ENCODE assay signal across 17 mouse cellular contexts in genomic region chr2:30436809-30437208, GRCm38 (mm10). TPM values are rescaled to one million over a fixed set of nuclear protein-coding genes. Genes with fewer than 3 reads are reported as not detected.
DNase-seq lines count a peak whose midpoint lies in the region; ATAC-seq and TF ChIP-seq lines count a peak whose summit lies in the region.
"Had no signal": no experiment of that assay in that cellular context is flagged by ENCODE, and none has a peak within 500 bp of the region (broad histone marks: within the 10 kb centered on the region; RNA-seq: fewer than 3 reads in every experiment).

No protein-coding gene starts in this region.

- H3K4me2 ChIP-seq in hindbrain, embryonic 13.5 days: no peak overlapping the region
- no peak overlapping the region for H3K4me2 ChIP-seq in lung, embryonic 14.5 days
- no peak overlapping the region for H3K4me2 ChIP-seq in midbrain, postnatal 0 days (ENCODE audit: low read depth, low read length, poor library complexity, severe bottlenecking)
- H3K4me2 ChIP-seq in midbrain, embryonic 15.5 days: no peak overlapping the region
- H3K4me2 ChIP-seq: embryonic facial prominence, embryonic 13.5 days; embryonic facial prominence, embryonic 15.5 days; forebrain, embryonic 12.5 days had no signal

- no peak for DNase-seq in hindbrain, embryonic 10.5 days (ENCODE audit: low spot score)
- no peak for DNase-seq in lung, embryonic 14.5 days
- no peak for DNase-seq in lung, adult 18-20 months
- no peak for DNase-seq in midbrain, postnatal 0 days (ENCODE audit: low spot score)
- DNase-seq: cerebellum, adult 11 months; cerebellum, adult 8-10 months; cerebellum, adult 9-11 months; cerebellum, postnatal 36 days; embryo, embryonic 11 days had no signal

- H3K4me3 ChIP-seq in hindbrain, embryonic 13.5 days: no peak overlapping the region
- no peak overlapping the region for H3K4me3 ChIP-seq in hindbrain, embryonic 10.5 days
- H3K4me3 ChIP-seq in lung, embryonic 14.5 days (ENCODE audit: low read depth, low read length): no peak overlapping the region
- no peak overlapping the region for H3K4me3 ChIP-seq in midbrain, postnatal 0 days (ENCODE audit: low read depth, low read length)
- no peak overlapping the region for H3K4me3 ChIP-seq in midbrain, embryonic 15.5 days
- H3K4me3 ChIP-seq: embryonic facial prominence, embryonic 13.5 days; embryonic facial prominence, embryonic 15.5 days; erythroblast, embryonic 14.5 days; forebrain, embryonic 10.5 days; forebrain, embryonic 12.5 days had no signal

- 0 out of 2 replicates have a peak overlapping the region, but pooled peaks have one; percentile 35 for H3K9ac ChIP-seq in hindbrain, embryonic 13.5 days
- no peak overlapping the region for H3K9ac ChIP-seq in lung, embryonic 14.5 days
- no peak overlapping the region for H3K9ac ChIP-seq in midbrain, postnatal 0 days (replicated peaks; ENCODE audit: low read length, poor library complexity, severe bottlenecking)
- H3K9ac ChIP-seq in midbrain, embryonic 15.5 days: no peak overlapping the region
- H3K9ac ChIP-seq: embryonic facial prominence, embryonic 13.5 days; embryonic facial prominence, embryonic 15.5 days; forebrain, embryonic 12.5 days had no signal

- ATAC-seq in hindbrain, embryonic 13.5 days (ENCODE audit: low FRiP score): no peak
- ATAC-seq in lung, embryonic 14.5 days (ENCODE audit: insufficient read depth): no peak
- no peak for ATAC-seq in midbrain, postnatal 0 days (ENCODE audit: low FRiP score)
- no peak for ATAC-seq in midbrain, embryonic 15.5 days (replicated peaks)

- 0 out of 2 replicates have a peak, but pooled peaks have one; percentile 1 for TF ChIP-seq CTCF in lung, embryonic 14.5 days (IDR thresholded peaks at IDR 0.05; ENCODE audit: low read depth)
- 0 out of 2 replicates have a peak, but pooled peaks have one; percentile 16 for TF ChIP-seq CTCF in midbrain, postnatal 0 days (IDR thresholded peaks at IDR 0.05)

- H3K4me1 ChIP-seq in hindbrain, embryonic 13.5 days (replicated peaks): peaks cover 22% of the 10 kb centered on the region
- peaks cover 27% of the 10 kb centered on the region for H3K4me1 ChIP-seq in hindbrain, embryonic 10.5 days (replicated peaks)
- peaks cover 18% of the 10 kb centered on the region for H3K4me1 ChIP-seq in lung, embryonic 14.5 days (ENCODE audit: insufficient read depth)
- H3K4me1 ChIP-seq in midbrain, postnatal 0 days (ENCODE audit: insufficient read depth, low read length): 0 out of 2 replicates have a peak, but pooled peaks cover 5% of the 10 kb centered on the region
- peaks cover 16% of the 10 kb centered on the region for H3K4me1 ChIP-seq in midbrain, embryonic 15.5 days

- H3K9me3 ChIP-seq in hindbrain, embryonic 13.5 days: no peaks in the 10 kb centered on the region
- no peaks in the 10 kb centered on the region for H3K9me3 ChIP-seq in hindbrain, embryonic 10.5 days
- no peaks in the 10 kb centered on the region for H3K9me3 ChIP-seq in lung, embryonic 14.5 days (ENCODE audit: low read depth, low read length)
- no peaks in the 10 kb centered on the region for H3K9me3 ChIP-seq in midbrain, postnatal 0 days (ENCODE audit: low read length)
- no peaks in the 10 kb centered on the region for H3K9me3 ChIP-seq in midbrain, embryonic 15.5 days
- H3K9me3 ChIP-seq: embryonic facial prominence, embryonic 13.5 days; embryonic facial prominence, embryonic 15.5 days; forebrain, embryonic 10.5 days; forebrain, embryonic 12.5 days had no signal

- H3K36me3 ChIP-seq in hindbrain, embryonic 13.5 days: peaks cover 64% of the 10 kb centered on the region
- peaks cover 76% of the 10 kb centered on the region for H3K36me3 ChIP-seq in hindbrain, embryonic 10.5 days
- H3K36me3 ChIP-seq in lung, embryonic 14.5 days (ENCODE audit: insufficient read depth): peaks cover 78% of the 10 kb centered on the region
- H3K36me3 ChIP-seq in midbrain, postnatal 0 days (ENCODE audit: insufficient read depth, low read length): peaks cover 52% of the 10 kb centered on the region
- H3K36me3 ChIP-seq in midbrain, embryonic 15.5 days (replicated peaks): peaks cover 37% of the 10 kb centered on the region

- WGBS in hindbrain, embryonic 13.5 days: 77% methylated on average over 4 of the region's 4 CpGs
- 79% methylated on average over 4 of the region's 4 CpGs for WGBS in hindbrain, embryonic 10.5 days
- 79% methylated on average over 4 of the region's 4 CpGs for WGBS in lung, embryonic 14.5 days
- WGBS in midbrain, postnatal 0 days: 80% methylated on average over 4 of the region's 4 CpGs
- WGBS in midbrain, embryonic 15.5 days: 76% methylated on average over 4 of the region's 4 CpGs

- no peaks in the 10 kb centered on the region for H3K27me3 ChIP-seq in hindbrain, embryonic 13.5 days
- no peaks in the 10 kb centered on the region for H3K27me3 ChIP-seq in hindbrain, embryonic 10.5 days (ENCODE audit: insufficient read depth, poor library complexity, severe bottlenecking)
- H3K27me3 ChIP-seq in lung, embryonic 14.5 days (ENCODE audit: insufficient read depth, low read length): no peaks in the 10 kb centered on the region
- H3K27me3 ChIP-seq in midbrain, postnatal 0 days (ENCODE audit: insufficient read depth, low read length): no peaks in the 10 kb centered on the region
- no peaks in the 10 kb centered on the region for H3K27me3 ChIP-seq in midbrain, embryonic 15.5 days (replicated peaks)
- H3K27me3 ChIP-seq: embryonic facial prominence, embryonic 13.5 days; embryonic facial prominence, embryonic 15.5 days; forebrain, embryonic 12.5 days had no signal

- H3K27ac ChIP-seq in hindbrain, embryonic 13.5 days: no peak overlapping the region
- no peak overlapping the region for H3K27ac ChIP-seq in hindbrain, embryonic 10.5 days
- H3K27ac ChIP-seq in lung, embryonic 14.5 days (ENCODE audit: low read depth): no peak overlapping the region
- H3K27ac ChIP-seq in midbrain, postnatal 0 days (ENCODE audit: low read depth, low read length): no peak overlapping the region
- no peak overlapping the region for H3K27ac ChIP-seq in midbrain, embryonic 15.5 days
- H3K27ac ChIP-seq: embryonic facial prominence, embryonic 13.5 days; embryonic facial prominence, embryonic 15.5 days; forebrain, embryonic 10.5 days; forebrain, embryonic 12.5 days had no signal

RNA-seq across cellular contexts. Expression of gene Ptpa, which starts 21.0 kb away (rescaled TPM):
- polyA plus RNA-seq in hindbrain, embryonic 13.5 days (2015; fragmentation: Nextera tagmentation; extraction: Ambion mirVana): 129 and 133 TPM in 2 replicates
- 149 and 151 TPM in 2 replicates for polyA plus RNA-seq in hindbrain, embryonic 10.5 days (2016; fragmentation: Nextera tagmentation; extraction: Ambion mirVana)
- polyA plus RNA-seq in lung, embryonic 14.5 days (2014; fragmentation: Nextera tagmentation; extraction: Ambion mirVana): 85.7 and 95.5 TPM in 2 replicates
- 139 and 147 TPM in 2 replicates for total RNA-seq in midbrain, postnatal 0 days (2014; rRNA removed)
- polyA plus RNA-seq in midbrain, postnatal 0 days (2015; fragmentation: Nextera tagmentation; extraction: Ambion mirVana): 138 and 141 TPM in 2 replicates
- 152 and 155 TPM in 2 replicates for polyA plus RNA-seq in midbrain, embryonic 15.5 days (2015; fragmentation: Nextera tagmentation; extraction: Ambion mirVana)

RNA-seq across cellular contexts. Expression of gene Crat, which starts 21.2 kb away (rescaled TPM):
- polyA plus RNA-seq in hindbrain, embryonic 13.5 days (2015; fragmentation: Nextera tagmentation; extraction: Ambion mirVana): 22.1 and 24.0 TPM in 2 replicates
- 22.4 and 26.7 TPM in 2 replicates for polyA plus RNA-seq in hindbrain, embryonic 10.5 days (2016; fragmentation: Nextera tagmentation; extraction: Ambion mirVana)
- 28.0 and 30.3 TPM in 2 replicates for polyA plus RNA-seq in lung, embryonic 14.5 days (2014; fragmentation: Nextera tagmentation; extraction: Ambion mirVana)
- 32.6 and 38.0 TPM in 2 replicates for total RNA-seq in midbrain, postnatal 0 days (2014; rRNA removed)
- polyA plus RNA-seq in midbrain, postnatal 0 days (2015; fragmentation: Nextera tagmentation; extraction: Ambion mirVana): 24.9 and 27.4 TPM in 2 replicates
- polyA plus RNA-seq in midbrain, embryonic 15.5 days (2015; fragmentation: Nextera tagmentation; extraction: Ambion mirVana): 22.5 and 23.9 TPM in 2 replicates

RNA-seq across cellular contexts. Expression of gene Ier5l, which starts 37.2 kb away (rescaled TPM):
- polyA plus RNA-seq in hindbrain, embryonic 13.5 days (2015; fragmentation: Nextera tagmentation; extraction: Ambion mirVana): 2.1 and 2.9 TPM in 2 replicates
- polyA plus RNA-seq in hindbrain, embryonic 10.5 days (2016; fragmentation: Nextera tagmentation; extraction: Ambion mirVana): 3.1 and 3.3 TPM in 2 replicates
- 4.7 and 4.9 TPM in 2 replicates for polyA plus RNA-seq in lung, embryonic 14.5 days (2014; fragmentation: Nextera tagmentation; extraction: Ambion mirVana)
- 23.6 and 28.2 TPM in 2 replicates for total RNA-seq in midbrain, postnatal 0 days (2014; rRNA removed)
- 2.6 and 3.2 TPM in 2 replicates for polyA plus RNA-seq in midbrain, postnatal 0 days (2015; fragmentation: Nextera tagmentation; extraction: Ambion mirVana)
- polyA plus RNA-seq in midbrain, embryonic 15.5 days (2015; fragmentation: Nextera tagmentation; extraction: Ambion mirVana): 2.3 and 2.8 TPM in 2 replicates
- total RNA-seq: MEL had no signal

RNA-seq across cellular contexts. Expression of gene Dolpp1, which starts 44.8 kb away (rescaled TPM):
- 51.2 and 53.9 TPM in 2 replicates for polyA plus RNA-seq in hindbrain, embryonic 13.5 days (2015; fragmentation: Nextera tagmentation; extraction: Ambion mirVana)
- polyA plus RNA-seq in hindbrain, embryonic 10.5 days (2016; fragmentation: Nextera tagmentation; extraction: Ambion mirVana): 52.9 and 55.6 TPM in 2 replicates
- polyA plus RNA-seq in lung, embryonic 14.5 days (2014; fragmentation: Nextera tagmentation; extraction: Ambion mirVana): 32.6 and 34.2 TPM in 2 replicates
- total RNA-seq in midbrain, postnatal 0 days (2014; rRNA removed): 96.2 and 103 TPM in 2 replicates
- polyA plus RNA-seq in midbrain, postnatal 0 days (2015; fragmentation: Nextera tagmentation; extraction: Ambion mirVana): 56.6 and 59.7 TPM in 2 replicates
- polyA plus RNA-seq in midbrain, embryonic 15.5 days (2015; fragmentation: Nextera tagmentation; extraction: Ambion mirVana): 66.8 and 69.9 TPM in 2 replicates
